Mouse (Mus musculus): ENCODE measurements at regions not wholly inside any gene's neighbourhood (a gene's known extent, or its start where the extent isn't known, plus 50 kb on each side); places are given as distances from the start of the nearest gene placed in this dataset.
A peak's percentile ranks its signal among the peaks of the same experiment; 100 is the strongest.

- no peak for DNase-seq
Measured at GRCm38 (mm10) chr13:54847764-54848183, 58.6 kb downstream of the Tspan17 start.

- no peak for DNase-seq
Measured at GRCm38 (mm10) chr13:54851131-54851530, 62.0 kb downstream of the Tspan17 start.

GRCm38 (mm10) chr13:54855333-54856238, 66.4 kb downstream of the Tspan17 start:
- no peak for DNase-seq

GRCm38 (mm10) chr13:54862931-54863330, 73.8 kb downstream of the Tspan17 start:
- DNase-seq: no peak

- DNase-seq: no peak
Measured at GRCm38 (mm10) chr13:54864048-54864447, 74.9 kb downstream of the Tspan17 start.

GRCm38 (mm10) chr13:54872004-54872403, 77.2 kb upstream of the Unc5a start:
- DNase-seq: no peak

GRCm38 (mm10) chr13:54873882-54874281, 75.3 kb upstream of the Unc5a start:
- no peak for DNase-seq

GRCm38 (mm10) chr13:54874291-54875200, 74.7 kb upstream of the Unc5a start:
- no peak for DNase-seq

GRCm38 (mm10) chr13:54876556-54876955, 72.7 kb upstream of the Unc5a start:
- DNase-seq: peak in 1 of 2 experiments; percentile 17

- no peak for DNase-seq
Measured at GRCm38 (mm10) chr13:54877656-54878055, 71.6 kb upstream of the Unc5a start.

- DNase-seq: no peak
Measured at GRCm38 (mm10) chr13:54879325-54879724, 69.9 kb upstream of the Unc5a start.

GRCm38 (mm10) chr13:54880204-54880603, 69.0 kb upstream of the Unc5a start:
- DNase-seq: no peak

- DNase-seq: no peak
Measured at GRCm38 (mm10) chr13:54882781-54883180, 66.4 kb upstream of the Unc5a start.

- no peak for DNase-seq
Measured at GRCm38 (mm10) chr13:54883748-54884708, 65.2 kb upstream of the Unc5a start.

- no peak for DNase-seq
Measured at GRCm38 (mm10) chr13:54884709-54885460, 64.3 kb upstream of the Unc5a start.

GRCm38 (mm10) chr13:54887366-54887921, 61.8 kb upstream of the Unc5a start:
- no peak for DNase-seq

- DNase-seq: no peak
Measured at GRCm38 (mm10) chr13:54888021-54888420, 61.2 kb upstream of the Unc5a start.

GRCm38 (mm10) chr13:54889684-54890399, 59.4 kb upstream of the Unc5a start:
- no peak for DNase-seq

- DNase-seq: no peak
Measured at GRCm38 (mm10) chr13:54892572-54892971, 56.6 kb upstream of the Unc5a start.

- DNase-seq: no peak
Measured at GRCm38 (mm10) chr13:54893651-54894050, 55.6 kb upstream of the Unc5a start.

Measured in kidney, postnatal 25 days (tissue).